Mouse (Mus musculus) embryo, embryonic 10.5 days (tissue): ENCODE measurements around the gene Bpifc.

Experiments
- DNase-seq: peaks from one replicate; pipeline ENCODE4 v3.0.0-alpha.2; 2015; ENCODE audit warnings: low spot score

Bpifc gene

GRCm38 (mm10) chr10:85951765-85952443, 59.8 kb downstream of the Bpifc start:
- DNase-seq: no peak

GRCm38 (mm10) chr10:85948483-85949196, 63.1 kb downstream of the Bpifc start:
- no peak for DNase-seq

- no peak for DNase-seq
These were observed 75.3 kb downstream of the Bpifc start for GRCm38 (mm10) chr10:85936280-85936965.

GRCm38 (mm10) chr10:85929962-85930361, 81.7 kb downstream of the Bpifc start:
- no peak for DNase-seq

- DNase-seq: peak; percentile 7
These were observed 82.5 kb downstream of the Bpifc start for GRCm38 (mm10) chr10:85929208-85929591.

GRCm38 (mm10) chr10:85928499-85929207, 83.0 kb downstream of the Bpifc start:
- peak; percentile 85 for DNase-seq

GRCm38 (mm10) chr10:85927676-85928445, 83.8 kb downstream of the Bpifc start, which contains the start of gene Ascl4:
TSS of gene Ascl4 (plus strand) at chr10:85927681.
- DNase-seq: peak; percentile 52

- DNase-seq: peak; percentile 99
These were observed 95.0 kb downstream of the Bpifc start, which contains the start of gene Prdm4 for GRCm38 (mm10) chr10:85916498-85917309. TSS of gene Prdm4 (minus strand) at chr10:85917142.
